Mouse (Mus musculus) layer of hippocampus, postnatal 25 days (tissue): Measurements from ENCODE around the gene Zfp319. TPM values are rescaled to one million over a fixed set of nuclear protein-coding genes. Genes with fewer than 3 reads are reported as not detected.

Experiments
- DNase-seq, 2 experiments: peaks; one replicate each; pipeline ENCODE4 v3.0.0; 2022; ENCODE audit warnings: mixed read lengths in 2 of 2, low spot score in 1 of 2; ENCODE audit errors: extremely low spot score in 1 of 2
- total RNA-seq, 2 experiments: library from RNA; stranded (reverse); gene quantifications; 2 replicates each; pipeline ENCODE4 v1.2.3; 2021

Zfp319 gene
- total RNA-seq, 2 experiments from 2014 or later: 15.9 to 17.4 TPM

DNA sequence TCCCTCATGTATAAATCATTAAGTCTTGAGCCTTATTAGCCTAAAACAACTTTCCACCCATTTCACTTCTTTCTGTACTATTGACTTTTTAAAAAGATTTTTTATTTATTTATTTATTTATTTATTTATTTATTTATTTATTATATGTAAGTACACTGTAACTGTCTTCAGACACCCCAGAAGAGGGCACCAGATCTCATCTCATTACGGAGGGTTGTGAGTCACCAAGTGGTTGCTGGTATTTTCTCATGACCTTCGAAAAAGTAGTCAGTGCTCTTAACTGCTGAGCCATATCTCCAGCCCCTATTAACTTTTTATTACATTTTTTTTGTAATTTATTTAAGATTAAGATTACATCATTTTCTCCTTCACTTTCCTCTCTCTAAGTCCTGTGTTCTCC lies 17.0 kb downstream of the Zfp319 start:
- no peak for DNase-seq

GRCm38 (mm10) chr8:95313857-95314256 lies 17.9 kb downstream of the Zfp319 start:
- DNase-seq: no peak

DNA sequence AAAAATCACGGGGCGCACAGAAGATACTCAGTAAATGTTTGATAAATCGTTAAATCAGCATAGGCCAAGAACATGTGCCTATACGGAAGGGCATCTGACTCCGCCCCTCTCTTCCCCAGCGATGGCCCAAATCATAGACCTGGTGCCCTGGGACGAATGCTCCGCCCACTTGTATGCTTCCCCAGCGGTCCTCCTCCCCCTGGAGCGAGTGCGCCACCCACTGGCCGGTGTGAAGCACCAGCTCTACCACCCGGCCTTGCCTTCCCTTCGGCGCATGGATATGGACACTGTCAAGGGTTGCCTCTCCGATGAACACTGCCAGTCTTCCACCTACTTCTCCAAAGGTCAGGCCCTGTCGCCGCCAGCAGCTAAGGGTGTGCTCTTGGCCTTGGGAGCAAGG lies 18.9 kb downstream of the Zfp319 start:
- DNase-seq: no peak

- DNase-seq: no peak
Observed at GRCm38 (mm10) chr8:95310342-95310970, 21.3 kb downstream of the Zfp319 start, which contains the start of gene Tepp. Tepp (plus strand) TSS chr8:95310566.

DNA sequence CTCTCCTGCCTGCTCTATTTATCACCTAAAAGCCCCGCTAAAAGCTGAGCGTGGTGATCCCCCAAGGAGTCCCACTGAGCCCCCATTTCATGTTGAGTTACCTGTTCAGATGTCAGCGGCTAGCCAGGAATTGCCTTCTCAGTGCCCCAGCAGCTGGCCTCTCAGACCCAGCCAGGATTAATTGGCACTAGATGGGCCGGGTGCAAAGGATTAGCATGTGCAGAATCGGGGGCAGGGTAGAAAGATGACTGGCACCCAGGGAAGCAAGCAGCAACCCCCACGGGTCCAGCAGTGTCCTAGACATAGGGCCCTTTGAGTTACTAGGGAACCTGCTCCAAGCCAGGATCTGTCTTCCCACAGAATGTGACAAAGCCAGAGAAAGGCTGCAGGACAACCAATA lies 25.3 kb downstream of the Zfp319 start, which contains the start of gene Cngb1:
Gene Cngb1 (minus strand): TSS at position 155 of the 400 bp plus-strand sequence.
- DNase-seq: no peak

DNA sequence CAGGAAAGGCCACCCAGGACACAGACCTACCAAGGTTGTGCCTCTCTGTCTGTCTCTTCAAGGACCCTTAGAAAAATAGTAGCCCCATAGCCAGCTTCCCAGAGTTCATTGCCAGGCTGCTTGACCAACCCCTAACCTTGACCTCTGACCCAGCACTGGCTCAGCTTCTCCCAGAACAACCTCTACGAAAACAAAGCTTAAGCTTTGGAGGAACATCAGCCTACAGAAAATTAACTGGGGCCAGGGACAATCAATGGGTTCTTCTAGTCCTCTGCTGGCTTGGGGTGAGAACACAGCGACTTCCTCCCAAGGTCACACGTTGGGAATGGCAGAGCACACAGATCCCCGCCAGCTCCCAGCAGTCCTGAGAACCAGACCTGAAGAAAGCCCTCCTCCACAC lies 26.2 kb downstream of the Zfp319 start:
- DNase-seq: no peak

GRCm38 (mm10) chr8:95302410-95302809 lies 29.3 kb downstream of the Zfp319 start:
- DNase-seq: peak in 1 of 2 experiments; percentile 51

GRCm38 (mm10) chr8:95293891-95294290 lies 37.9 kb downstream of the Zfp319 start:
- no peak for DNase-seq

- DNase-seq: peak in 1 of 2 experiments; percentile 48
Observed at GRCm38 (mm10) chr8:95293172-95293571, 38.6 kb downstream of the Zfp319 start.

DNA sequence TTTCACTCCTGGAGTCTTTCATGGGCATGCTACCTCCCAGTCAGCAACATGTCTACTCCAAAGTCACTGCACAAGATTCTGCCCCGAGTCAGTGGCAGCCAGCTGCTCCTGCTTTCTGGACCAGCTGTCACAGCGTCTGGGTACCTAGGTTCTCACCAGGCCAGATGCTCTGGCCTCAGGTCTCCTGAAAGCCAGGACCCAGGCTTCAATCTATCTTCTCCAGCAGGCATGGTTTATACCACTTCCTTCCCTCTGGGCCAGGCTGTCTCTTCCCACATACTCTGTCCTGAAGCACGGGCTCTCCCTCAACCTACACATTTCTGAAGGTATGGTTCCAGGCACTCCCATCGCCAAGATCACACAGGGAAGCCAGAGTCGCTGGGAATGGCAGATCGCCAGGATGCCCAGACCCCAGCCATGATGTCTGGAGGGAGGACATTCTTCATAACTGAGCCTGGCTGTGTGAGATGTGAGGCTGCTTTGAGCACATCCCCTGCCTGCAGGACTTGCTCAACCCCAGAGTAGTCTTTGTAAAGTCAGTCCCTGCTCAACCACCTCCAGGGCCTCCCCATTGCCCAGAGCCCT lies 42.6 kb downstream of the Zfp319 start:
- no peak for DNase-seq

GRCm38 (mm10) chr8:95281493-95281892 lies 50.3 kb downstream of the Zfp319 start:
- peak in 1 of 2 experiments; percentile 8 for DNase-seq

Other genes starting within 250 kb of the Zfp319 start
- 10 to 100 TPM; 54.2 to 63.7 TPM for gene Kifc3, start 129.1 kb downstream of the Zfp319 start, total RNA-seq
- gene Cngb1, start 25.4 kb downstream of the Zfp319 start, total RNA-seq: 1 to 10 TPM in 1 of 2 experiments, under 1 TPM in 1; 0.86 to 1.1 TPM
- not detected for gene Tepp, start 21.4 kb downstream of the Zfp319 start, total RNA-seq
- 10 to 100 TPM; 13.7 to 15.0 TPM for gene Usb1, start 334 bp upstream of the Zfp319 start, total RNA-seq
- gene Mmp15, start 20.3 kb upstream of the Zfp319 start, total RNA-seq: 10 to 100 TPM; 22.4 to 26.0 TPM
- gene Cfap20, start 102.9 kb upstream of the Zfp319 start, total RNA-seq: 10 to 100 TPM; 57.6 to 63.5 TPM
- gene Csnk2a2, start 158.1 kb upstream of the Zfp319 start, total RNA-seq: 10 to 100 TPM; 69.8 to 70.5 TPM
- 1 to 10 TPM in 1 of 2 experiments, under 1 TPM in 1; 0.94 to 1.3 TPM for gene Ccdc113, start 202.1 kb upstream of the Zfp319 start, total RNA-seq
- not detected for gene Prss54, start 244.4 kb upstream of the Zfp319 start, total RNA-seq